Mouse (Mus musculus) bone marrow macrophage, adult 2 months (primary cell): ENCODE results near the gene Igfbp6.

Experiments used
- CTCF ChIP-seq: IDR thresholded peaks from 2 replicates; pipeline ENCODE4 v1.5.1; 2012; ENCODE audit warnings: low read depth, mild to moderate bottlenecking, low read length, moderate library complexity
- POLR2A ChIP-seq: IDR thresholded peaks from 2 replicates; pipeline ENCODE4 v1.6.1; 2012; ENCODE audit warnings: mild to moderate bottlenecking, low read depth, low read length, borderline replicate concordance

DNA sequence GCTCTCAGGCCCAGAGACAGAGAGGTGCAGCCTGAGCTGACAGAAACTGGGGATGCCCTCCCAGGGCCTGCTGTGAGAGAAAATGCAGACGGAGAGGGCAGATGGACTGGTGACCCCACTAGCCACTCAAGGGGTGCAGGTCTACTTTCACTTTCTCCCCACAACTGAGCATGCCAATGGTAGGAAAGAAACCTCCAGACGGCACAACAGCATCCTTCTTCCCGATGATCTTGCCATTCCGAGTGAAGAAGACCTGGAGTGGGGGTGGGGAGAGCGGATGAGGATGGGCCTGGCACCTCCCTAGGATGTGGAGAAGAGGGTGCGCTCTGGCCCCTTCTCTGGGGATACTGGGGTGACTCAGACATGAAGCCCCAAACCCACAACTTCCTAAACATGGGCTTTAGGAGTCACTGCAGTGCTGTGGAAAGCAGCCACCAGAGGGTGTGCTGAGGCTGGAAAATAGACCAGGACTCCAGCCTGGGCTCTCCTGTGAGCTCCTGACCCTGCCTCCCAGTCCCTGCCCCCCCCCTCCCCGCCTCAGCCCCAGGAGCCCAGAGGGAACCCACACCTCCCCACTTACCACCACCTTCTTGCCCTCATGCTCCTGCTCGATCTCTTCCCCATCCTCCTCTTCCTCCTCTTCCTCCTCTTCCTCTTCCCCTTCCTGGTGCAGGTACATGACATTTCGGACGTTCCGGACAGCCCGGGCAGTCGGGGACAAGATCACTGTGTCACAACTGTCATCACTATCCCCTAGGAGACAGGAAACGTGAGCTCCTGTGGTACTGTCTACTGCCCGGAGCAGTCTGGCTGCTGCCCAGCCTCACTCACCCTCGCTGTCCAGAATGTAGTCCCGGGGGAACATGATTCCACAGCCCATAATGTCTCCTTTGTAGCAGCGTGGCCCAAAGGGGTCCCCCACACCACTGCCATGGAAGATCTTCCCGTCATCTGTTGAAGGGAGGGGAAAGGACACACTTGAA is 26.4 kb upstream of the Igfbp6 start:
- TF ChIP-seq CTCF (no peak), POLR2A (no peak)
